Mouse (Mus musculus) monocyte, adult 5-6 weeks (primary cell): ENCODE data around the gene Cldn4. TPM values are rescaled to one million over a fixed set of nuclear protein-coding genes. Genes with fewer than 3 reads are reported as not detected.
A peak's percentile ranks its signal among the peaks of the same experiment; 100 is the strongest.
"Not testable (repeated sequence)": the region's sequence is repeated elsewhere in the genome, so short reads cannot be mapped to it uniquely, and the experiment has no call there.

Experiments
- ATAC-seq: fragments of 153-309, 156-312 bp; replicated peaks from 2 replicates; pipeline ENCODE4 v1.8.0; 2017; ENCODE audit warnings: mild to moderate bottlenecking; ENCODE audit not compliant: low TSS enrichment, insufficient number of reproducible peaks, severe bottlenecking, poor library complexity, low FRiP score
- total RNA-seq: library from RNA; stranded (forward); fragments of 200-1000, 200-491, 200-594 nt; gene quantifications from 3 replicates; pipeline ENCODE4 v1.2.3, GENCODE M21; 2017

The Cldn4 gene
- total RNA-seq, 1 experiment from 2014 or later: not detected

DNA sequence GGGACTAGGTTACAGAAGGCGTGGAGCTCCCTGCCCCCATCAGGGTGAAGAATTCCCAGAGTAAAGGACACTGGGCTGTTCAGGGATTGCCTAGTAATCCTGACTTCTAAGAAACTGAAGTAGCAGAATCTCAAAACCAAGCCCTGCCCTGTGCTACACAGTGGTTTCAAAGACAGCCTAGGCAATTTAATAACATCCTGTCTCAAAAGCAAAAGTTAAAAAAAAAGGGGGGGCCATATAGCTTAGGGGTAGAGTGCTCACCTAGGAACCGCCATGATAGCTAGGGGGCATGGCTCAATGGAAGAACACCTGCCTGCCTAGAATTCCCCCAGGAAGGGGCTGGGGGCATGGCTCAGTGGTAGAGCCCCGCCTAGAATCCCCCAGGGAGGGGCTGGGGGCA is 7.7 kb downstream of the Cldn4 start:
- ATAC-seq: no peak

DNA sequence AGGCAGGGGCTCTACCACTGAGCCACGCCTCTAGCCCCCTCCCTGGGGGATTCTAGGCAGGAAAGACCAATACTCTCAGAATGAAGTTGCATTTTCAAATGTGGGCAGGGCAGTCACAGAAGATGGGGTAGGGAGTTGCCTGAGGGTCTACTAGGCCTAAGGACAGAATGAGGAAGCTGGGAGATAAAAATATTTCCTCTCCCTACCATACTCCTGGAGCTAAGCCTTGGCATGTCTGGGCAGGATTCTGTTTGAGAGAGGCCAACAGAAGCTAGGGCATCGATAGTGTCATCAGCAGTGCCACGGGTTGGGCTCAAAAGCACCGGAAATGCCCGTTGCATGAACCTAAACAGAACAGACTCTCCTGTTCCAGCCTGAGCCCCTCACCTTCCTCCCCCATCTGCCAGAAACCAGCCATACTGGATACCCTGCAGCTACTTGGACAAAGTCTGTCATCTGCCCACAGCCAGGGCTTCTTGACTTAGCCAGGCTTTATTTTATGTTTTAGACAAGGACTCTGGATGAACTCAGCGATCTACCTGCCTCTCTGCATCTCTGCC is 10.0 kb downstream of the Cldn4 start:
- ATAC-seq: no peak

DNA sequence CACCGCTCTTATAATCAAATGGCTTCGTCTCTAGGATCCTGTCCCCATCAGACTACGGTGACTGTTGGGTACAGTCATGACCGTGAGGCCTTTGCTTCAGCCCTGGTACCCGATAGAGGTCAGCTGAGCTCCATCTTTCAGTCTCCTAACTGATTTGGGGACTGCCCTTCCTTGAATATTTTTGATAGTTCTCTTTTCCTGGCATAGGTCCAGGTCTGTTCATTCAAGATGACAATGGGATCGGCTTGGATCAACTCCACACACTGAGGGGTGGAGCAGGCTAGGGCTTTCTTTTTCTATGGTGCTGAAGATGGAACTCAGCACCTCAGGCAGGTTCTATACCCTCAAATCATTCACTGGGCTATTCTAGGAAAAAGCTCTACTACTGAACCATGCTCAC is 10.7 kb downstream of the Cldn4 start:
- ATAC-seq: no peak

DNA sequence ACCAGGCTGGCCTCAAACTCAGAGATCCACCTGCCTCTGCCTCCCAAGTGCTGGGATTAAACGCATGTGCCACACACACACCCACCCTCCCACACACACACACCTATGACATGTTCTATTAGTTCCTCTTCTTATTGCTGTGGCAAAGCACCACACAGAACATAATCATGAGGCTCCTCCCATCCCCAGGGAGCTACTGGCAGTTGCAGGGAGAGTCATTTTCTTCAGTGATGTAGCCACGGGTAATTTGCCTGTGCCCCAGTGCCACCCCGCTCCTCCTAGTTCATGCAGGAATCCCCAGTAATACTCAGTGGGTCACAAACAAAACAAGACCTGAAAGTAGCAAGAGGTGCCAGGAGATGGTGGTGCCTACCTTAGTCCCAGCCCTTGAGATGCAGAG is 12.1 kb downstream of the Cldn4 start:
- no peak for ATAC-seq

DNA sequence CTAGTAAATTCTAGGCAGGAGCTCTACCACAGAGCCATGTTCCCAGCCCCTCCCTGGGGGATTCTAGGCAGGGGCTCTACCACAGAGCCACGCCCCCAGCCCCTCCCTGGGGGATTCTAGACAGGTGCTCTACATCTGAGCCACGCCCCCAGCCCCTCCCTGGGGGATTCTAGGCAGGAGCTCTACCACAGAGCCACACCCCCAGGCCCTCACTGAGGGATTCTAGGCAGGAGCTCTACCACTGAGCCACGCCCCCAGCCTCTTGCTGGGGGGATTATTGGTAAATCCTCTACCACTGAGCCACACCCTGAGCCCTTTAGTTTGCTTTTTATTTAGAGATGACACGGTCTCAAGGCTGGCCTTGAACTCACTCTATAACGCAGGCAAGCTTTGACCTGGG is 13.0 kb downstream of the Cldn4 start:
- ATAC-seq: not testable (repeated sequence)

DNA sequence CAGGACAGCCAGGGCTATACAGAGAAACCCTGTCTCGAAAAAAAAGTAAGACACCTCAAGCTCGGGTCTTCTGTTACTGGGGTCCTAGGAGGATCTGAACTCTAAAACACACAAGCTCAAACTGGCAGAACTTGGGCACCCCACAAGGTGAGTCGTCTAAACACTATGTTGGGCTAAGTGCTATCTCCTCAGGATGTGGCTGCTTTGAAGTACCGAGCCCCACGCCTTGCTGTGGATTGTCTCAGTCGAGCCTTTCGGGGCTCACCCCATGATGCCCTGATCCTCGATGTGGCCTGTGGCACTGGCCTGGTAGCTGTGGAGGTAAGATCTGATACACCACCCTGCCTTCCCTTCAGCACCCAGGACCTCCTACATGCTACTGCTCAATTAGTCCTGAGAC is 13.5 kb downstream of the Cldn4 start:
- ATAC-seq: no peak

DNA sequence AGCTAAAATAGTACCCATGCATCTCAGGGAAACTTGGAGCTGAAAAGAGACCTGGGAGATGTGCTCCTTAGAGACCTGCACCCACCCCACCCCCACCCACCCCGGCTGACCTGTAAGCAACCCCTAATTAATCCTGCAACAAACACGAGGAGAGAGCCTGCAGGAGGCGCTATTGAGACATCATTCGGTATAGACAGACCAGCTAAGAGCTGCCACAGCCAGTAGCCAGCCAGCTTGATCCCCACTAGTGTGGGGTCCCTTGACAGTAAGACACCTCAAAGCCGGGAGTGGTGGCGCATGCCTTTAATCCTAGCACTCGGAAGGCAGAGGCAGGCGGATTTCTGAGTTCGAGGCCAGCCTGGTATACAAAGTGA is 13.8 kb downstream of the Cldn4 start:
- ATAC-seq: no peak; the same call in 1 of the 2 replicates

DNA sequence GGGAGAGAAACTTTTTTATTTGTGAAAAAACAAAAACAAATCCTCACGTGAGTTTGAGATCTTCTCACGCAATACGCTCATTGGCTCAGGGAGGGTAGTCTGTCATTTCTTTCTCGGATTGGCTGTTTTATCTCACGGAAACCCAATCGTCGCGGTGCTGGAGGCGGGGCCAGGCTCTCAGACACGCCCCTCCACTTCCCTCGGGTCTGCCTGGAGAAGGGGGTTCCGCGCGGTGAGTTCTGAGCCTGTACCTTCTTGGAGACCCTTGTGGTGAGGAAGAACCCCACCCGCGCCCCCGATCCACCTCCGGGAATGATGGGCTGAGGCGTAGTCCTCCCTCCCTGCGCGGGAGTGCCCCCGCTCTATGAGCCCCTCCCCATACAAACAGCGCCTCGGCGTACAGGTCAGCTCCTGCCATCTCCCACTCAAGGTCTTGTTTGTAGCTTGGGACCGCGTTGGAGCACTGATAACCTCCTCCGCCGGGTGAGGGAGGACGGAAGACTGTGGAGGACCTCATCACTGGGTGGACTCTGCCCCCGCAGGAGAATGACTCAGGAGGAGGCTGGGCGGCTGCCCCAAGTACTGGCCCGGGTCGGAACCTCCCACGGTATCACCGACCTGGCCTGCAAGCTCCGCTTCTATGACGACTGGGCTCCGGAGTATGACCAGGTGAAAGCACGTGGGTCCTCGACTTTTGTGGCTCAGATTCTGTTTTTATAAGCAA is 14.4 kb downstream of the Cldn4 start, which contains the start of gene Mettl27:
Mettl27 (plus strand) TSS at position 190 of the 724 bp plus-strand sequence.
- ATAC-seq: peak; percentile 87

DNA sequence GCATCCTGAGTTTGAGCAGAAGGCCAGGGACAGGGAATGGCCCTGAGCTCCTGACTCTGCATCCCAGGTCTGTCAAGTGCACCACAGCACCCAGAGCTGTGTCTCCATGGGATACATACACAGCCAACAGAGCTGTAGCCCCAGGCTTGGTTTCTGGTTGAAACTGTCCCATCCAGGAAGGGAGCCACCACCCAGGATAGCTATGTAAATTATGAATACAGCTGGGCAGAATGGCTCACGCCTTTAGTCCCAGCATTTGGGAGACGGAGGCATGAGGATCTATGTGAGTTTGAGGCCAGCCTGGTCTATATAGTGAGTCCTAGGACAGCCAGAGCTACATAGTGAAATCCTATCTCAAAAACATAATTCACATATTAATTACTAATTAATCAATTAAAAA is 16.7 kb downstream of the Cldn4 start:
- no peak for ATAC-seq

DNA sequence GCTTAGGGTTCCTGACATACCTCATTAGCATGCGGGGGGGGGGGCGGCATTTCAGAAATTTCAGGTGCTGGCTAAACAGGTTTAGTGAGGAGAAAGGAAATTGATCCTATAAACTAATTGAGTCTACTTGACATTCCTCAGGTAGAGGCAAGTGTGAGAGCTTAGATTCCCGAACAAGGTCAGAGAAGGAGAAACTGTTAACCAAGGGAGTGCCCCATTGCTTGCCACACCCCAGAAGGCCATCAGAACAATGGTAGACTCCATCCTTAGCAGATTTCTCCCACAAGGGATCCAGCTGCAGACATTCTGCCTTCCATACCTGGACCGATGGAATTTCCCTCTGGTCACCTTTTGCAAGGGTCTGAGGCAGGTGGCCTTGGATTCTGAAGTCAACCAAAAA is 20.0 kb downstream of the Cldn4 start:
- ATAC-seq: no peak

DNA sequence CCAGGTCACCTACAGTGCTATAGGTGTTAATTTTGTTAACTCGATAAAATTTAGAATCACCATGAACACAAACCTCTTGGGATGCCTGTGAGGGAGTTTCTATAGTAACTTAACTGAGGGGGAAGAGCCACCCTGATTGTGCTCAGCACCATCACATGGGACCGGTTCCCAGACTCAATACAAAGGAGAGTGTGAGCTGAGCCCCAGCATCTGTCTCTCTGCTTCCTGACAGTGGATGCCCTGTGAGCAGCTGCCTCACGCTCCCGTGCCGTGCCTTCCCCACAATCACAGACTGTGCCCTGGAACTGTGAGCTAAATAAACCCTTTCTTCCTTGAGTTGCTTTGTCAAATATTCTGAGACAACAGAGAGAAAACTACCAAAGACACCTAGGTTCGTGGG is 23.6 kb downstream of the Cldn4 start:
- no peak for ATAC-seq

DNA sequence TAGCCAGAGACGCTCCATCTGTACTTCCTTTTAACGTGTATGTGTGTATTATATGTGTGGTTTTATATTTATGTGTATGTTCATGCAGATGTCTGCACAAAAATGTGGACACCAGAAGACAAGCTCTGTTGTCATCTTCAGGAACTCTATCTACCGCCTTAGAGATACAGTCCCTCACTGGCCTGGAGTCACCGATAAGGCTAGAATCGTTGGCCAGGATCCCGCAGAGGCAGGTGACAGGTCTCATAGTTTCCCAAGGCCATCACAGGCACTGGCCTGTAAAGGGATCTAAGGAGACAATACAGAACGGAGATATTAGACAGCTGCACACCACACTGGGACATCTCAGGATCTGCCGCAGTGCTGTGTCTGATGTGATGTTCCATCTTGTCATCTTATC is 25.6 kb downstream of the Cldn4 start:
- no peak for ATAC-seq

DNA sequence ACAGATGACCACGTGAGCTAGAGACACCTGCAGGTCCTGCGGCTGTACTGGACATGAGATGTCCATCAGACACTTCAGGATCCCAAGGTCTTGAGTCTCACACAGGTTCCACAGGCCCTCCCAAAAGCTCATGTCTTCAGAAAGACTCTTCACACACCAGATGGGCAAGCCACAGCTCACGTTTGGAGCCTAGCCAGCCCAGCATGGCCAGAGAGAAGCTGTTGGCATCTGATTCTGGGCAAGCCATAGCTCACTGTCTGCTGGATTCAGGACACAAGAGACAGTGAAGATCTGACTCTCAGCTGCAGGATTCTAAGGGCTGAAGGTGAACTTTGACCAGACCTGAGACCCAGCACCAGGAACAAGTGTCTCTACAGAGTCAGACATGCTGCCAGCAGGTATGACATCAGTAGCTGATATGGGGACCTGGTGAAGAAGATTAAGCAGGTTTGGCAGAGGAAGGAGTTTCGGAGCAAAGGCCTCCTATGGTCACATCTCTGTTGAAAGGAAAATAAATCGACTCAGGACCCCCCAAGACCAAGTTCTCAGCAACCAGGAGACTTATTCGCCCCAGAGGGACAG is 26.5 kb downstream of the Cldn4 start:
- ATAC-seq: no peak

DNA sequence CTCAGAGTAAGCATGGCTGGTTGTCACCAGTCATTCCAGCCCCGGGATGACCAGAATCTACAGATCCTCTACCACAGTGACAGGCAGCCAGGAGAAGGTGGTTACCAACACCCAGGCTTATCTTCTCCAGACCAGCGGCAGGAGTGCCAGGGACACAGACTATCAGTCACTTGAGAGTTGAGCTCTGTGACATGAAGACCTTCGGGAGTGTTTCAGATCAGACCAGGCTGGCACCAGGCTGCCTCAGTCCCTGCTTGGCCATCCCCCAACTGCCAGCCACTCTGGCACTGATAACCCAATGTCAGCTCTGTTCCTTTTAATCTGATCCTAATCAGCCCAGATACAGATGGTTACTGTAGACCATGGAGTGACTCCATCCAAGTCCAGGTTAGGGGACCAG is 27.6 kb downstream of the Cldn4 start:
- ATAC-seq: no peak

DNA sequence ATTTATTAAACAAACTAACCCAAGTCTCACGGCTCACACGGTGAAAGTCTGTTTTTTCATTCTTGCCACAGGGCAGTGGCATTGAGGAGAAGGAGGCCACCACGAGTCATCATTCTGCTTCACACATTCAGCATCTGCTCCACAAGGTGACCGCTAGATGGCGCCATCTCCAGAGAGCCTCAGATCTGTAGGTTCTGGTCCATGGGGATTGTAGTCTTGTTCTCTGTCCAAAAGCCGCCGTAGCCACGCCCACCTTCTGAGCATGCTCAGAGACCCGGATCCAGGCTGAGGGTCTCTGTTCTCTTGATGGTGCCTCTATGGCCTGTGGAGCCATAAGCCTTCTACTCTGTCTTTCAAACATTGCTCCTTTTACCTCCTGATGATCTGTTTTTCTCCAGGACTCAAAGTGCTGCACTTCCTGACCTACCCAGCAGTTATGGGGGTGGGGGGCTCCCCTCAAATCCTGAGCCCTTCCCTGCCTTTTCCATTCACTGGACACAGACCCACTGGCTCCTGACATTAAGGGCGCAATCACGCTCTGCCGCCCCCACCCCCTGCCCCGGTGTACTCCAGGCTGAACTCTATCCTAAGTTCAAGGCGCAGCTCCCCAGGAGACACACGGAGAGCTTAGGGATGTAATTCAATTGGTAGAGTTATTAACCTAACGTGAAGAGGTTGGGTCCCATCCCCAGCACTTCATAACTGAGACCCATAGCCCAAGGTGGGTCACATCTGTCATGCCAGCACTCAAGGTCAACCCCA is 28.5 kb downstream of the Cldn4 start:
- 0 out of 2 replicates have a peak, but pooled peaks have one; percentile 31 for ATAC-seq

DNA sequence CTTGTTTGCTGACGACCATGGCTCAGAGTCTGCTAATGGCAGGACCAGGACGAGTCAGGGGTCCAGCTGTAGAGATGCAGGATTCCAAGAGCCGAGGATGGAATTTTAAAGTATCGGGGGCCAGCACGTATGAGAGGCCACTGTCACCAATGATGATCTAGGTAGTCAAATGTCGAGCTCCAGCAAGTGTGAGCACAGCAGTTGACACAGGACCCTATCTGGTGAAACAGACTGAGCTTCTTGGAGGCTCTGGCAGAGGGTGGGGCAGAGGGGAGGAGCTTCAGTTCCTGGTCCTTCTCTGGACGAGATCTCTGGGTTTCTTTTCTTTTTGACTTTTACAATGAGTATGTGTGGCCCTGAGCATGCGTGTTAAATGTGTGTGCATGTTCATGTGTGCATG is 31.4 kb downstream of the Cldn4 start, which contains the start of gene Cldn13:
Cldn13 (minus strand) TSS at position 216 of the 400 bp plus-strand sequence.
- no peak for ATAC-seq

DNA sequence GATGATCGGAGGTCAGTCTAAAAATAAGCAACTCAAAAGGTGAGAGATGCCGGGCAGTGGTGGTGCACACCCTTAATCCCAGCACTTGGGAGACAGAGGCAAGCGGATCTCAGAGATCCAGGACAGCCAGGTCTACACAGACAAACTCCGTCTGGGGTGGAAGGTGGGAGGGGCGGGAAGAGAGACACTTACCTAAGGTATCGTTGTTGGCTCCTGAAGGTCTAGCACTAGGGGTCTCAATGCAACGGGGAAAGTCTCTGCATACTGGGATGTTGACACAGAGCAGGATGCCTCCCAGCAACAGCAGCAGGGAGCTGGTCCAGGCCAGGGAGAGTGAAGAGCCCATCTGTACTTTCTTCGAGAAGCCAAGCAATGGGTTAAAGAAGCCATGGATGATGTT is 32.2 kb downstream of the Cldn4 start:
- ATAC-seq: no peak

DNA sequence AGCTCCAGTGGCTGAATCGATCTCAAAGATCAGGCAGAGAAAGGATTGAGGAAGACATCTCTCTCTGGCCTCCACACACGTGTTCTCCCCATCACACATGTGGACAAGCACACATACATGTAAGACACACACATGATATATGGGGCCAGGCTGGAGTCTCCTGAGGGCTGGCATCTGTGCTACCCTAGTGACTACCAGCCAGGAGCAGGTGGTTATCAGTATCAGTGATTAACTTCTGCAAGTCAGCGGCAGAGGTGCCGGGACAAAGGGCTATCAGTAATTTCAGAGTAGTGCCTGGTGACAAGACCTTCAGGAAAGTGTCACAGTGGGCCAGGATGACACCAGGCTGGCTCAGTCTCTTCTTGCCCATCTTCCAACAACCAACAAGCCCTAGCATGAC is 33.0 kb downstream of the Cldn4 start:
- no peak for ATAC-seq

DNA sequence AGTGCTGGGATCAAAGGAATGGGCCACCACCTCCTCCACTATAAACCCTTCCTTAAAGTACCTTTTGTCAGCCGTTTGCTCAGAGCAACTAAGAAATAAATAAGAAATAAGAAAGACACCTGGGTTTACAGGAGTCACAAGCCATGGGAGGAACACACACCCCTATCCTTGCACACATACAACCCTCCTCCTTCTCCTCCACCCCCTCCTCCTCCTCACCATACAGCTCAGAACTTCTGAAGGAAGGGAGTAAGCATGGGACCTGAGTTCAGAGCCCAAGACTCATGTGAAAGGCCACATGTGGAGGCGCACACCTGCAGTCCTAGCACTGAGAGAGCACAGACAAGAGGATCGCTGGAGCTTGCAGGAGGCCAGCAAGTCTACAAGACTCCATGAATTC is 33.4 kb downstream of the Cldn4 start:
- no peak for ATAC-seq

DNA sequence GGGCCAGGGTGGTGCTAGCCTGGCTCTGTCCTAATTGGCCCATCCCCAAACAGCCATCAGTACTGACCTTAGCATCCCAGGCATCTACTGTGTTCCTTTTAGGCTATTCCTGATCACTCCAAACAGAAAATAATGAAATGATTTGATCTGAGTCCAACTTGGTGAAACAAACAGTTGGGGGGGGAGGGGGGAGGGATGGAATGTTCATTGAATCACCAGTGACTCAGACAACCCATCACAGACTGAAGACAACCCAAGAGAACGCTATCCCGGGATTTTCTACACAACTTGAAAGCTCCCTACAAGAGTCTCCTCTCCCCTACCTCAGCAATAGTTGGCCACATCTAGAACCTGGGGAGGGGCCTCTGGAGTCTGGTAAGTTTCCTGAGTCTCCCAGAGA is 34.8 kb downstream of the Cldn4 start:
- no peak for ATAC-seq
